Mouse (Mus musculus): ENCODE measurements around the gene Tpbpa. TPM values are rescaled to one million over a fixed set of nuclear protein-coding genes. Genes with fewer than 3 reads are reported as not detected.
A peak's percentile ranks its signal among the peaks of the same experiment; 100 is the strongest.
"Not testable (repeated sequence)": the region's sequence is repeated elsewhere in the genome, so short reads cannot be mapped to it uniquely, and the experiment has no call there.

Gene Tpbpa
- not detected in 2 replicates for polyA plus RNA-seq (2015; fragmentation: Nextera tagmentation; extraction: Ambion mirVana)

DNA sequence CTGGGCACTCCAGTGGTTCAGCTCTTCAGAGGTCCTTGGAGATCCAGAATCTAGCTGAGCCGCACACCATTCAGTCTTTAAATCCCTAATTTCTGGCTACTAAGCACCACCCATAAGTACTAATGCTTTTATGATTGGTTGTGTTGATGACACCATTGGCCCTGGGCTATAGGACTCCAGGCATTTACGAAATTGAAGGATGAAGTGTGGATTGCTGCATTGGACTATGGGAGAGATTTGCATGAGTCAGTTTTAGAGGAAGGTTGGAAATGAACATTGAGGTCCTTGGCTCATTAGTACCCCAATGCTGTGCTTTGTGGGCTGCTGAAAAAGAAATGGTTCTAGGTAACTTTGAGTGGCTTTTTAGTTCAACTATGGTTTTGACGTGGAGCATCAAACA lies at the start of gene Tpbpa:
Gene Tpbpa (minus strand): TSS at position 101 of the 400 bp plus-strand sequence.
- H3K27ac ChIP-seq; H3K4me1 ChIP-seq (replicated peaks); H3K9me3 ChIP-seq (replicated peaks); H3K4me3 ChIP-seq (replicated peaks); H3K36me3 ChIP-seq; DNase-seq; H3K4me2 ChIP-seq; H3K9ac ChIP-seq; H3K27me3 ChIP-seq; ATAC-seq (ENCODE audit: low read depth): not testable (repeated sequence)
- WGBS (ENCODE audit: insufficient replicate concordance) = 60% methylated on average over 3 of the region's 3 CpGs

DNA sequence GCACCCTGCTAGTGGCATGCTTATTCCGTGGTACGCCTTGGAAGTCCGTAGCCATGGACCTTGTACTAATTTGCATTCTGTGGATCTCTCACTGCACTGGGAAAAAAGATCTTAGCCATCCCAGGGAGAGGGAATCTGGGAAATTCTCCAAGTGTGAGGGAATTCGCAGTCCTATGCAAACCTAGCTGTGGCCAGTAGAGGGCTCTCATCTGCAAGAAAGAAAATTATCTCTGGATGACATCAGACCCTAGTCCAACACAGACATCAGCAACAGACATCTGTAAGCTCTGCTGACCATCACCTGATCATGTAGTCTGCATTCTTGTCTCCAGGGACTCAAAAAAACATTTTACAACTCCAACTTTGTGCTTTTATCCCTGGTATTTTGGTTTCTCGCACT lies 45.1 kb upstream of the Tpbpa start:
- H3K4me3 ChIP-seq (replicated peaks); DNase-seq; H3K9me3 ChIP-seq (replicated peaks); H3K36me3 ChIP-seq; H3K4me2 ChIP-seq; H3K4me1 ChIP-seq (replicated peaks); ATAC-seq (ENCODE audit: low read depth); H3K9ac ChIP-seq; H3K27ac ChIP-seq; H3K27me3 ChIP-seq: not testable (repeated sequence)
- WGBS (ENCODE audit: insufficient replicate concordance) = 71% methylated on average over 3 of the region's 5 CpGs

DNA sequence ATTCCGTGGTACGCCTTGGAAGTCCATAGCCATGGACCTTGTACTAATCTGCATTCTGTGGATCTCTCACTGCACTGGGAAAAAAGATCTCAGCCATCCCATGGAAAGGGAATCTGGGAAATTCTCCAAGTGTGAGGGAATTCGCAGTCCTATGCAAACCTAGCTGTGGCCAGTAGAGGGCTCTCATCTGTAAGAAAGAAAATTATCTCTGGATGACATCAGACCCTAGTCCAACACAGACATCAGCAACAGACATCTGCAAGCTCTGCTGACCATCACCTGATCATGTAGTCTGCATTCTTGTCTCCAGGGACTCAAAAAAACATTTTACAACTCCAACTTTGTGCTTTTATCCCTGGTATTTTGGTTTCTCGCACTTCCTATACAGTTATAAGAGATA lies 30.5 kb upstream of the Tpbpa start:
- H3K27ac ChIP-seq; H3K4me2 ChIP-seq; H3K9me3 ChIP-seq (replicated peaks); H3K4me3 ChIP-seq (replicated peaks); H3K27me3 ChIP-seq; H3K4me1 ChIP-seq (replicated peaks); DNase-seq; H3K9ac ChIP-seq; H3K36me3 ChIP-seq; ATAC-seq (ENCODE audit: low read depth): not testable (repeated sequence)
- 60% methylated on average over 4 of the region's 4 CpGs for WGBS (ENCODE audit: insufficient replicate concordance)

DNA sequence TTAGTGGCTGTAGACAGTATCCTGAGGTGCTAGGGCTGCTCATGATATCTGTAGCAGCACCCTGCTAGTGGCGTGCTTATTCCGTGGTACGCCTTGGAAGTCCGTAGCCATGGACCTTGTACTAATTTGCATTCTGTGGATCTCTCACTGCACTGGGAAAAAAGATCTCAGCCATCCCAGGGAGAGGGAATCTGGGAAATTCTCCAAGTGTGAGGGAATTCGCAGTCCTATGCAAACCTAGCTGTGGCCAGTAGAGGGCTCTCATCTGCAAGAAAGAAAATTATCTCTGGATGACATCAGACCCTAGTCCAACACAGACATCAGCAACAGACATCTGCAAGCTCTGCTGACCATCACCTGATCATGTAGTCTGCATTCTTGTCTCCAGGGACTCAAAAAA lies 22.2 kb upstream of the Tpbpa start:
- H3K9me3 ChIP-seq (replicated peaks); ATAC-seq (ENCODE audit: low read depth); H3K4me3 ChIP-seq (replicated peaks); H3K9ac ChIP-seq; DNase-seq; H3K27me3 ChIP-seq; H3K27ac ChIP-seq; H3K36me3 ChIP-seq; H3K4me1 ChIP-seq (replicated peaks); H3K4me2 ChIP-seq: not testable (repeated sequence)
- 27% methylated on average over 4 of the region's 5 CpGs for WGBS (ENCODE audit: insufficient replicate concordance)

DNA sequence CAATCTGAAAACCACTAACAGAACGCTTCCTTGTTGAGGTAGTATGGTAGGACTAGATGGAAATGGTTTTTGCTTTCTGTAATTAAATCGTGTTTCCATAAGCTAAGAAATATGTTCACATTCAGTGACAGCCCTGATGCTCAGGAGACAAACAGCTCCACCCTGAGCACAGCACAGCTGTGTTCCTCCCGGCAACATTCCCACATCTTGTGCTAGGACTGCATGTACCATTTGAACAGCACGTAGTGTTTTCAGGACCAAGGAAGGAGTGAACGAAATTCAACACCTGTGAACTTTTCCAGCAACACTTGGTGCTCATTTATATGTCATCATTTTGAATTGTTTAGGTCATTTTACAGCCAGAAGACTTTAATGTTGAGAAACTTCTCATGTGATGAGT lies 19.9 kb upstream of the Tpbpa start:
- no peak overlapping the region for H3K9ac ChIP-seq
- DNase-seq = no peak
- H3K9me3 ChIP-seq (replicated peaks) = no peaks in the 10 kb centered on the region
- no peaks in the 10 kb centered on the region for H3K36me3 ChIP-seq
- no peak for ATAC-seq (ENCODE audit: low read depth)
- H3K4me2 ChIP-seq = no peak overlapping the region
- 51% methylated on average over 5 of the region's 5 CpGs for WGBS (ENCODE audit: insufficient replicate concordance)
- no peaks in the 10 kb centered on the region for H3K4me1 ChIP-seq (replicated peaks)
- no peak overlapping the region for H3K4me3 ChIP-seq (replicated peaks)
- H3K27me3 ChIP-seq = no peaks in the 10 kb centered on the region
- no peak overlapping the region for H3K27ac ChIP-seq

DNA sequence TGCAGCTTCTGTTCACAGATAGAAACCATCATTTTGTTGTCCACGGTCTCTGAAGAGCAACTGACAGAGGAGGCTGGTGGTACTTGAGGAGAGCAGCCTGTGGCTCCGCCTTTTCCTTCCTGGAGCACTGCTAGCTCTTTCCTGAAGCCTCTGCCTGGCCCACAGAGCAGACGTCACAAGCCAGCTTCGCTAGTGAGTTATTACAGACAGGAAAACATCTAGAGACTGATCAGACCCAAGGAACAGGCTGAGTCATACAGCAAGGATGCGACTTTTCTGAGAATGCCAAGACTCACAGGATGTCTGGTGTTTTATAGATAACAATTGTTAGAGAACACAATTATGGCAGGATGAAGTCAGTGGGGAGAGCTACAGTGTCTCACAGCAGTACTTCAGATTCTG lies 5.3 kb downstream of the Tpbpa start, which contains the start of the genes Gm49391 and Ctla2a:
Gene Gm49391 (minus strand): TSS at position 72 of the 402 bp plus-strand sequence.
Gene Ctla2a (minus strand): TSS at position 126 of the 402 bp plus-strand sequence.
- WGBS (ENCODE audit: insufficient replicate concordance) = 13% methylated on average over 5 of the region's 5 CpGs
- H3K9ac ChIP-seq = no peak within 1 kb of the TSS
- H3K27me3 ChIP-seq = no peaks in the 10 kb centered on the region
- peak; percentile 18 for DNase-seq
- no peak within 1 kb of the TSS for H3K27ac ChIP-seq
- peak; percentile 87 for ATAC-seq (ENCODE audit: low read depth)
- H3K4me1 ChIP-seq (replicated peaks) = no peaks in the 10 kb centered on the region
- H3K4me3 ChIP-seq (replicated peaks) = no peak within 1 kb of the TSS
- H3K36me3 ChIP-seq = no peaks in the 10 kb centered on the region
- H3K4me2 ChIP-seq = no peak within 1 kb of the TSS
- no peaks in the 10 kb centered on the region for H3K9me3 ChIP-seq (replicated peaks)

DNA sequence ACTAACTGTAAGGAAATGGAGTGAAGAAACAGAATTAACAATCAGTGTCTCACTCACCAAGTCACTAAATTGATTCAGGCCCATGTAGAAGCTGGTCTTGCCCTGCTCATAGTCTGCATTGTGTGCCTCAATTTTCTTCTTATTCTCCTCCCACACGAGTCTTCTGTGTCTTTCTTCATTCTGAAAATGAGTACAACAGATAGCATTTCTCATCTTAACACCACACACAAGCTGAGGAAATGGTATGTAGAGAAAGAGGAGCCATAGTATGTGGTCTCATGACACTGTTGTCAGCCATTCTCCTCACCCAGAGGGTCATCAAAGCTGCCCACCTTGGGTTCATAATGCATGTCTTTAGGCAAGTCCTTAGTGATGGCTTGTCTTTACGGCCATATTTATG lies 6.3 kb downstream of the Tpbpa start, which contains the start of gene Gm49393:
Gene Gm49393 (minus strand): TSS at position 101 of the 400 bp plus-strand sequence.
- H3K9me3 ChIP-seq (replicated peaks); DNase-seq; ATAC-seq (ENCODE audit: low read depth); H3K4me3 ChIP-seq (replicated peaks); H3K27ac ChIP-seq; H3K36me3 ChIP-seq; H3K4me1 ChIP-seq (replicated peaks); H3K4me2 ChIP-seq; H3K27me3 ChIP-seq; H3K9ac ChIP-seq: not testable (repeated sequence)
- WGBS (ENCODE audit: insufficient replicate concordance) = 45% methylated on average over 2 of the region's 2 CpGs

DNA sequence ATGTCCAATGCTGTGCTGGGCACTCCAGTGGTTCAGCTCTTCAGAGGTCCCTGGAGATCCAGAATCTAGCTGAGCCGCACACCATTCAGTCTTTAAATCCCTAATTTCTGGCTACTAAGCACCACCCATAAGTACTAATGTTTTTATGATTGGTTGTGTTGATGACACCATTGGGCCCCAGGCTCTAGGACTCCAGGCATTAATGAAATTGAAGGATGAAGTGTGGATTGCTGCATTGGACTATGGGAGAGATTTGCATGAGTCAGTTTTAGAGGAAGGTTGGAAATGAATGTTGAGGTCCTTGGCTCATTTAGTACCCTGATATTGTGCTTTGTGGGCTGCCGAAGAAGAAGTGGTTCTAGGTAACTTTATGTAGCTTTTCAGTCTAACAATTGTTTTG lies 37.0 kb downstream of the Tpbpa start, which contains the start of gene Tpbpb:
Gene Tpbpb (minus strand): TSS at position 101 of the 400 bp plus-strand sequence.
- DNase-seq; H3K4me3 ChIP-seq (replicated peaks); H3K4me1 ChIP-seq (replicated peaks); H3K36me3 ChIP-seq; H3K27me3 ChIP-seq; H3K9me3 ChIP-seq (replicated peaks); ATAC-seq (ENCODE audit: low read depth); H3K9ac ChIP-seq; H3K27ac ChIP-seq; H3K4me2 ChIP-seq: not testable (repeated sequence)
- WGBS (ENCODE audit: insufficient replicate concordance) = 49% methylated on average over 2 of the region's 2 CpGs

DNA sequence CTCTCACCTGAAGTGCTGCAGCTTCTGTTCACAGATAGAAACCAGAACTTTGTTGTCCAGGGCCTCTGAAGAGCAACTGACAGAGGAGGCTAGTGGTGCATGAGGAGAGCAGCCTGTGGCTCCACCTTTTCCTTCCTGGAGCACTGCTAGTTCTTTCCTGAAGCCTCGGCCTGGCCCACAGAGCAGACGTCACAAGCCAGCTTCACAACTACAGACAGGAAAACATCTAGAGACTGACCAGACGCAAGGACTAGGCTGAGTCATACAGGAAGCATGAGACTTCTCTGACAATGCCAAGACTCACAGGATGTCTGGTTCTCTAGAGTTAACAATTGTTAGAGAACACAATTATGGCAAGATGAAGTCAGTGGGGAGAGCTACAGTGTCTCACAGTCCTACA lies 44.5 kb downstream of the Tpbpa start, which contains the start of gene Ctla2b:
Gene Ctla2b (minus strand): TSS at position 120 of the 400 bp plus-strand sequence.
- WGBS (ENCODE audit: insufficient replicate concordance) = 12% methylated on average over 3 of the region's 3 CpGs
- no peaks in the 10 kb centered on the region for H3K9me3 ChIP-seq (replicated peaks)
- peak; percentile 9 for DNase-seq
- no peaks in the 10 kb centered on the region for H3K27me3 ChIP-seq
- H3K4me1 ChIP-seq (replicated peaks) = no peaks in the 10 kb centered on the region
- H3K36me3 ChIP-seq = no peaks in the 10 kb centered on the region
- H3K4me3 ChIP-seq (replicated peaks) = no peak within 1 kb of the TSS
- H3K9ac ChIP-seq = no peak within 1 kb of the TSS
- H3K4me2 ChIP-seq = no peak within 1 kb of the TSS
- H3K27ac ChIP-seq = peak within 1 kb of the TSS; percentile 13; the same call in 1 of the 2 replicates
- peak; percentile 86 for ATAC-seq (ENCODE audit: low read depth)

DNA sequence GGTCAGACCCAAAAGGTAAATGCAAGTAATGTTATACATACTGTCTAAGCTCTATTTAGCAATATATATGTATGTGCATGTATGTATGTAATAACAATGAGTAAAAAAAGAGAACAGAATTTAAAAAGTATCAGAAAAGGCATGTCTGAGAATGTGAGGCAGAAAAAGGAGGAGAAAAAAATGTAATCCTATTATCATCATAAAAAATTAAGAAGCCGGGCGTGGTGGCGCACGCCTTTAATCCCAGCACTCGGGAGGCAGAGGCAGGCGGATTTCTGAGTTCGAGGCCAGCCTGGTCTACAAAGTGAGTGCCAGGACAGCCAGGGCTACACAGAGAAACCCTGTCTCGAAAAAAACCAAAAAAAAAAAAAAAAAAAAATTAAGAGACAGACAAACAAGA lies 45.0 kb downstream of the Tpbpa start, which contains the start of gene Gm49392:
Gene Gm49392 (minus strand): TSS at position 101 of the 400 bp plus-strand sequence.
- not testable (repeated sequence) for ATAC-seq (ENCODE audit: low read depth); H3K27me3 ChIP-seq; H3K4me2 ChIP-seq; H3K9me3 ChIP-seq (replicated peaks); H3K4me1 ChIP-seq (replicated peaks); H3K36me3 ChIP-seq; H3K4me3 ChIP-seq (replicated peaks); DNase-seq; H3K9ac ChIP-seq
- H3K27ac ChIP-seq = peak within 1 kb of the TSS; percentile 13; the same call in 1 of the 2 replicates
- 75% methylated on average over 8 of the region's 8 CpGs for WGBS (ENCODE audit: insufficient replicate concordance)

DNA sequence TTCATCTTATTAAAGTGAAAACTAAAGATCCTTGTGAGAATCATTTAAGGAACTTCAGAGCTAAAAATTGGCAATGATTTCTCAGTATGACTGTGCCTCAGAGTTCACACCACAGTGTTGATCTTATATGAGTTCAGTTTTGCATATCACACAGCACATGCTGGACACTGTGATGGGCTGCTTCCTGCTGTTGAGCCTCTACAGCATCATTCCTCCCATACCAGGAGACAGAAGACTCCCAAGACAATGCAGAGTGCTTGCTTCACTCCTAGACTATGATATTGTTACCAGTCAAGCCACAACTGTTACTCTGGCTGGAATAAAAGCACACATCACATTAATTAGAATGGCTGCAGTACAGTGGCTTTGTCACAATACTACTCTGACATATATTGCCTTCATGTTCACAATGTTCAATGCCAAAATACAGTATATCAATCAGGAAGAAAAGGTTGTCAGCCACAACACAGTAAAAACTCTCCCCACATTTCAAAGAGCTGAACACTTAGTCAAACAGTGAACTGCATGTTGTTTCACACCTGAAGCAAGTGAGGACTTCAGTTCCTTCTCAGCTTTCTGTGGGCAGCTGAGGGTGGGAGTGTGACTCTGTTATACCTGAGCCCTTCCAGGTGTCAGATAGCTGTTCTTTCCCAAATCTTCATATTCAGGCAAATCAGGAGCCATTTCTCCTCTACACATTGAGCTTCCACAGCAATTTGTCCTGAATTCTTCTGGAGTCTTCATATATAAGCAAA lies 46.2 kb downstream of the Tpbpa start:
- no peak overlapping the region for H3K4me3 ChIP-seq (replicated peaks)
- no peaks in the 10 kb centered on the region for H3K36me3 ChIP-seq
- no peaks in the 10 kb centered on the region for H3K27me3 ChIP-seq
- no peak for DNase-seq
- no peaks in the 10 kb centered on the region for H3K9me3 ChIP-seq (replicated peaks)
- ATAC-seq (ENCODE audit: low read depth) = no peak
- H3K4me1 ChIP-seq (replicated peaks) = no peaks in the 10 kb centered on the region
- H3K27ac ChIP-seq = no peak overlapping the region
- no peak overlapping the region for H3K4me2 ChIP-seq
- no peak overlapping the region for H3K9ac ChIP-seq

DNA sequence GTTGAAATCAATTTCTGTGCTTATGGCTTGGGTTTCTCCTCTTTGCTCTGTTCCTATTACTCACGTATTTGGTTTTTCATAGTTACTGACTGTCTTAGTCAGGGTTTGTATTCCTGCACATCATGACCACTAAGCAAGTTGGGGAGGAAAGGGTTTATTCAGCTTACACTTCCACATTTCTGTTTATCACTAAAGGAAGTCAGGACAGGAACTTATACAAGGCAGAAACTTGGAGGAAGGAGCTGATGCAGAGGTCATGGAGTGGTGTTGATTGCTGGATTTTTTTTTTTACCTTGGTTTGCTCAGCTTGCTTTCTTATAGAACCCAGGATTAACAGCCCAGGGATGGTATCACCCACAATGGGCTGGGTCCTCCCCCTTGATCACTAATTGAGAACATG lies 49.5 kb downstream of the Tpbpa start:
- no peak overlapping the region for H3K4me3 ChIP-seq (replicated peaks)
- DNase-seq (no peak), ATAC-seq (ENCODE audit: low read depth) (no peak)
- no peak overlapping the region for H3K9ac ChIP-seq
- H3K27ac ChIP-seq = no peak overlapping the region
- 28% methylated on average over 1 of the region's 1 CpGs for WGBS (ENCODE audit: insufficient replicate concordance)
- H3K9me3 ChIP-seq (replicated peaks) = no peaks in the 10 kb centered on the region
- H3K36me3 ChIP-seq = no peaks in the 10 kb centered on the region
- no peak overlapping the region for H3K4me2 ChIP-seq
- H3K4me1 ChIP-seq (replicated peaks) = no peaks in the 10 kb centered on the region
- no peaks in the 10 kb centered on the region for H3K27me3 ChIP-seq

All from liver, embryonic 13.5 days (tissue).